Mouse (Mus musculus) gastrocnemius, postnatal 36 days (tissue): ENCODE measurements around the gene Pml. TPM values are rescaled to one million over a fixed set of nuclear protein-coding genes. Genes with fewer than 3 reads are reported as not detected.

ENCODE experiments used
- DNase-seq, 2 experiments: peaks; one replicate each; pipeline ENCODE4 v3.0.0; 2022
- intact Hi-C: fragments of 180-260 bp; cut with DNase I; formaldehyde crosslinking; loops from one replicate; pipeline ENCODE4 v1.15.1; 2025
- total RNA-seq, 2 experiments: library from RNA; stranded (reverse); gene quantifications; 2 replicates each; pipeline ENCODE4 v1.2.3; 2021

The Pml gene
- total RNA-seq, 2 experiments from 2014 or later: 4.0 to 4.3 TPM

DNA sequence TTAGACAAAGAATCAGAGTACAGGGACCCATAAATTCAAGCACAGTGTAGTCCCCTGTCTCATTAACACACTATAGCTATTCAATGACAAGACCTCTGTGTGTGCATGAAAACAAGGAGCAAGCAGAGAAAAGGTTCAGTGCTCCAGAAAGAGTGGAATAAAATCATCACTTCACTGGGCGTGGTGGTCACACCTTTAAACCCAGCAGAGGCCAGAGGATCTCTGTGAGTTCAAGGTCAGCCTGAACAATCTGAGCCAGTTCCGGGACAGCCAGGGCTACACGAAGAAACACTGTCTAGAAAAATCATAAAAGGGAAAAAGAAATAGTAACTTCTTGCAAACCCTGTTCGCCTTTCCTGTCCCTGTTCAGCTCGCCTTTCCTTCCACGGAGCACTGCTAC is 5.9 kb downstream of the Pml start:
- intact Hi-C loops: no loop called here
- DNase-seq: no peak

GRCm38 (mm10) chr9:58242696-58243095 is 6.9 kb downstream of the Pml start:
- intact Hi-C loops: no loop called here
- no peak for DNase-seq

DNA sequence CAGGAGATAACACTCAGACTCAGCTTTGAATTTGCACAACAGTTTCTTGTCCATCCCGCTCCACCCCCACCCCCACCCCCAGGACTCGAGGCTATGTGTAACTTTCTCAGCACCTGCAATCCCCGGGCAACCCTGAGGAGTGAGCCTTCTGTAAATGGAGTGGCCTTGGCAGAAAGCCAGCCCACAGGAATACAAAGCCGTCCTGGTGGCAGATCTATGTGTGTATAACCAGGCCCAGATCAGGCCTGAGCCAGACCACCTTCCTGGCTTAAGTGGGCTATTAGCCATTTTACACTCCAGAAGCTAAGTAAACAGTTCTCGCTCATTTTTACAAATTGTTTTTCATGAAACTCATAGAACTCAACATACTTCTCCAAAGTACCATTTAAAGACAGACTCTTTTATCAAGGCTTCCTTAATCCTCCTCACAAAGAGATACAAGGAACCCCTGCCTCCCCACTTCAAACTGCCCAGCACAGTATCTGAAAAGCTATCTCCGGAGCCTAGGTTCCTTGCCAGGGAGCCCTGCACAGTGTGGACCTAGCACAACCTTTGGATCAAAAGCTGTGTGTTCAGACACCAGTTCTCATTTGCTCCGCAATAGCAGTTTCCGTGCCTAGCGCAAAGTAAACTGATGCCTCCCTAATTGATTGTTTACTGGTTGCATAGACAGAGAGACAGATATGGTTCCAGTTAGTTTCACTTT is 7.7 kb downstream of the Pml start:
- no peak for DNase-seq
- intact Hi-C loops: no loop called here

- no peak for DNase-seq
- intact Hi-C loops: no loop called here
Observed at GRCm38 (mm10) chr9:58234502-58235015, 15.0 kb downstream of the Pml start.

GRCm38 (mm10) chr9:58232374-58232773 is 17.2 kb downstream of the Pml start:
- intact Hi-C loops: no loop called here
- DNase-seq: no peak

DNA sequence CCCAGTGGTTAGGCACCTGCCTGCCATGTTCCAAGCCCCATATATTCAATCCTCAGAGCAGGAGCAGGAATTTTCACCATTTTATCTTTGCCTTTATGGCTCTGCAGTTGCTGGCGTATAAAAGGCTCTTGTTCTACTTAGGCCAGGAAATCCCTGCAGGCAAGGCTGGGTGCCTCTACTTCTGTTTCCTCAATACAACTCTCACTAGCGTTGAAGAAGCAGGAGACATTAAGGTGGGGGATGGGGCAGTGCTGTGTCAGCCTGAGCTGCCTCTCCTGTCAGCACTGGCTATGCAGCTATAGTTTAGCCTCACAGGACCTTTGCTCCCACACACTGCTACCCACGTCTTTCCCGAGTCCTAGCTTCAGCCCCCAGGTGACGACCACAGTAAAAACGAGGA is 17.8 kb downstream of the Pml start:
- intact Hi-C loops: no loop called here
- DNase-seq: no peak

DNA sequence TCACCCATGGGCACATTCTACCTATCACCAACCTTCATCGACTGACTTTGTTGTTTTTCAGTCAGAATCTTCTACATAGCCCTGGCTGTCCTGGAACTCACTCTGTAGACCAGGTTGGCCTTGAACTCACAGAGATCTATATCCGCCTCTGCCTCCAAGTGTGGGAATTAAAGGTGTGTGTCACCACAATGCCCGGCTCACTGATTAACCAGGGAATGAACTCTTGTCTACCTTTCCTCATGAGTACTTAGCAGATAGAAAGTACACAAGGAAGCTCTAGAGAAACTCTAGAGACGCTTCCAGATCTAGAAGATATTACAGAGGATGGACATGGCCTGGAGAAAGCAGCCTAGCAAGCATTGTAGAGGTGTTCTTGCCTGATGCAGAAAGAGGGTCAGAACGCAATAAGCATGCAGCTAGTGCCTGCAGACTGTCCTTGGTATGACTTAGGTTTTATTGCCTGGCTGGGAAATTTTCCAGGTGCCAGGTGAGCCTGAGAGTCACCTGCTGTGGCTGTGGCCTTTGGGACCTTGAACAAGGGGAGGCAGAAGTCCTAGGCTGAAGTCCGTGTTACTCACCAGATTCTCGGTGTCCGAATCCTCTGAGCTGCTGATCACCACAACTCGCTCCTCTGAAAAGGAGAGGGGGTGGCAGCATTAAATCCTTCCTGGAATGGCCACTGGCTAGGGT is 20.7 kb downstream of the Pml start:
- no peak for DNase-seq
- intact Hi-C loops: loop anchor here (5.0 to 10.0 kb wide), 2 partner anchors 53 to 146 kb away; partner anchors contain the start of gene Tbc1d21

DNA sequence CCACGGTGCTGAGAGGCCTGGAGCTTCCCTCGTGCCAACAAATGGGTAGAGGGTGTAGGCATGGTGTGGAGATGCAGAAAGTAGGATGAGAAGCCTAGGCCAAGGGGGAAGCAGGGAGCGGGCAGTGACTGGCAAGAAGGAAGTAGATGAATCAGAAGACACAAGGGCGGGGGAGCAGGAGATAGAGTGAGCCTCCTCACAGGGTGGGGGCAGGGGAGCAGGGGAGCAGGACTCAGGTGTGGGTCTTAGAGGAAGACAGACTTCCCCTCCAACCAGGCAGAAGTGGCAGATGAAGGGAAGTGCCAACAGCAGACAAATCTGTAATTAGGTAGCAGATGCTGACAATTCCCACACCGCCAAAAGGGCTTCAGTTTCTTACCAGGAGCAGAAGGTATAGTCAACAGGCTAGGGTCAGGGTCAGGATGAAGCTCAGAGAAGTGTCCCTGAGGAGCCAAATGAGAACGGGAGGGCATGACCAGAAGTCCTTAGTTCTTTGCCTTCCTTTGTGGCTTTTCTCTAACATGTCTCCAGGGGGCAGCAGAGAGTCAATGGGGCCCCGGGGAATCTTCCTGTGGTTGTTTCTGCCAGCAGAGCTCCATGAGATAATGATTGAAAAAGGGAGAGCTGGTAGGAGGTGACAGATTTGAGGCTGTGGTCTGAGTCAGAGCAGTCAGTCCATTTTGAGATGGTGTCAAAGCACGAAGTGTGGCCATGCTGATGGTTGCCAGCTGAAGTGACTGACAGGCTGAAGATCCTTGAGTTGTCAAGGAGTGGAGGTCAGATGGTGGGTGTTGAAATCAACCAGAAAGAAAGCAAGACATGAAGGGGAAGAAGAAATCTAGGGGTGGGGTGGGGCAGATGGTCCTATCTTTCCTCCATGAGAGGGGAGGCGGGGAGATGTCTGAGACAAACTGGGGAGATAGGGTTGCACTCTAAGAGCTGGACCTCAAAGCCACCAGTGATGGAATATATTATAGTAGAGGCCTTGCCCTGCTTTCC is 23.4 kb downstream of the Pml start:
- intact Hi-C loops: loop anchor here (2.0 to 10.0 kb wide), 3 partner anchors 43 to 149 kb away; partner anchors contain the start of gene Tbc1d21
- DNase-seq: peak in 1 of 2 experiments; percentile 46

GRCm38 (mm10) chr9:58224356-58224755 is 25.2 kb downstream of the Pml start:
- no peak for DNase-seq
- intact Hi-C loops: loop anchor here (10.0 kb wide), 1 partner anchor 150 kb away; the partner anchor contains the start of gene Tbc1d21

- DNase-seq: no peak
- intact Hi-C loops: loop anchor here (10.0 kb wide), 1 partner anchor 154 kb away; the partner anchor contains the start of gene Tbc1d21
Observed at GRCm38 (mm10) chr9:58220218-58220903, 29.2 kb downstream of the Pml start.

DNA sequence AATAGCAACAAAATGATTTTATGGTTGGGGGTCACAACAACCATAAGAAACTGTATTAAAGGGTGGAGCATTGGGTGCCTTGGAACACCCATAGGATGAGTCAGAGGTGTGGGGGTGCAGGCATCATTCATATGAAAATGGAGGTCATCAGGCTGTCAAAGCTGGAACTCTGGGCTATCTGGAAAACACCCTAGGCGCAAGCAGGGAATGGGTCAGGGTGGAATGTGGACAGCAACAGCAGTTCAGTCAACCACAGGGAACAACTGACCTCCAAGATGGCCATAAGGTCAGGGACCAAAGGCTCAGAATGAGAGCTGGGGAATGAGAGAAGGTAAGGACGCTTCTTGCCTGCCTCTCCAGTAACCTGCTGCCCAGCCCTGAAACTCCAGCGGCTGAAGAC is 31.0 kb downstream of the Pml start:
- no peak for DNase-seq
- intact Hi-C loops: no loop called here

DNA sequence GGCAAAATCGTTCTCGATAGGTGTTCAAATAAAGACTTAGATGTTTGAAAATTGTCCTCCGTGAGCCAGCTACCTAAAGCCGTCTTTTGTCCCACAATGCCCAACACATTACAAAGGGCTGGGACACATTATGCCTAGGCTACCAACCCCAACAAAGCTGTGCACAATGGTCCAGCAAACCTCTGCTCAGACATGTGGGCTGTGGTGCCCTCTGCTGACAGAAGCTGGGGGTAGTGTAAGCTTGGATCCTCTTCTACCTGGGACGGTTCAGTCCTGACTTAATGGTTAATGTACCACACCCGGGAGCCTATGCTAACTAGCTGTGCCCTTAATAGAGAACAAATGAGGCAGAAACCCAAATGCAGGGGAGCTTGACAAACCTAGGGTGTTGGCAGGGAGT is 33.2 kb downstream of the Pml start:
- DNase-seq: no peak
- intact Hi-C loops: no loop called here

GRCm38 (mm10) chr9:58214519-58215180 is 34.9 kb downstream of the Pml start:
- intact Hi-C loops: no loop called here
- DNase-seq: no peak

DNA sequence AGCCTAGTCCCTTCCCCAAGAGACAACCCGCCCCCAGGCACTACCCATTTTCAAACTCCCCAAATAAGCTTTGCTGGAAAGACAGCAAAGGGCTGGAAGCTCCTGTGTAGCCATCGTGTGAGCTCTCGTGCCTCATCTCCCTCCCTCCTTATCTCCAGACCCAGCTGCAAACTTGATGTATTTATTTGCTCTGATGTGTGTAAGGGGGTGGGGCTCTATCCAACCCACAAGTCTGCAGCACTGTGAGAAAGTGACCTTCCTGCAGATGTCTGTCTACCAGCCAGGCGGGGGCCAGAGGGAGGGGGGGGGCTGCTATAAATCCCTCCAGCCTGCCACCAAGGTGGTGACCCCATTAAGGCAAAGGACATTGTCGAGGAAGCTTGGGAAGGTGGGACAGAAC is 35.7 kb downstream of the Pml start:
- DNase-seq: no peak
- intact Hi-C loops: no loop called here

GRCm38 (mm10) chr9:58213377-58213776 is 36.2 kb downstream of the Pml start:
- intact Hi-C loops: no loop called here
- no peak for DNase-seq

DNA sequence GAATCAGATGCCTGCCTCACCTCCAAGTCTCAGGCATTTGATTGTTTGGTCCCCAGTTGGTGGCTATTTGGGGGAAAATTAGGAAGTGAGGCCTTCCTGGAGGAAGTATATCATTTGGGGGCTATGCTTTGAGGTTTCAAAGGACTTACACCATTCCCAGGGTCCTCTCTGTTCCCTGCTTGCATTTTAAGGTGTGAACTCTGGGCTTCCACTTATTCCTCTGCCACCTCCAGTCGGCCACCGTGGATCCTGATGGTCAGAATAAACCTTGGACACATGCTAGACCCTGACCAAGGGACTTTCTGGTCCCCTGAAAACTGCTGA is 39.3 kb downstream of the Pml start:
- intact Hi-C loops: no loop called here

DNA sequence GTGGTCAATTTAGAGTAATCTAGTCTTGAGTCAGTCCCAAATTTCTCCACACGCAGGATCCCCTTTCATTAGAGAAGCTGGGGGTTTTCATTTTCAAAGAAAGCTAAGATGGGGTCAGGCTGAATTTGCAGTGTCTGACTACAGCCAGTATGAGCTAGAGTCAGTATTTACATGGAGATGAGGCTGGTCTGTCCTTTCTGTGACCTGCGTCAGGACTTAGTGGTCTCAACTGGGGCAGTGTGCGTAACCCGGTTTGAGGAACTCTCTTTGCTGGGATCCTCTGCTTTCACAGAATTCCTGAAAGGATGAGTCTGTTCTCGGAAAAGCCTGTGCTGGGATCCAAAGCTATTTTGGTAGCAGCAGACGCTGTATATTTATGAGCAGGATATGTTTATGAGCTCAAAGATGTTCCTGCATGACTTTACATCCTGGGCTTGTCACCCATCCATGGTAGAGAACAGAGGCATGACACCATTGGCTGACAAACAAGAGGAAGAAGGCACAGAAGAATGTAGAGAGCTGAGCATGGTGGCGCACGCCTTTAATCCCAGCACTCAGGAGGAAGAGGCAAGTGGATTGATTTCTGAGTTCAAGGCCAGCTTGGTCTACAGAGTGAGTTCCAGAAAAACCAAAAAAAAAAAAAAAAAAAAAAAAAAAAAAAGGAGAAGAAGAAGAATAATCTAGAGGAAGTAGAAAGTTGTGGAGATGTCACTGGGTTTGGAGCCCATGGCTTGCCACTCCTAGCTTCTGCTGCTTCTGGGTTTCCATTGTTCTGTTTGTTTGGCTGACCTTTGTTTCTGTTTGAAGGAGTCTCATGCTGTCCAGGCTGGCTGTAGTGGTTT is 39.9 kb downstream of the Pml start:
- intact Hi-C loops: no loop called here
- no peak for DNase-seq

More for the DNA sequence above, 39.3 kb downstream of the Pml start:
- DNase-seq: no peak

GRCm38 (mm10) chr9:58206013-58206412 is 43.6 kb downstream of the Pml start:
- no peak for DNase-seq
- intact Hi-C loops: no loop called here
